Mouse (Mus musculus): ENCODE results near the gene Maats1.

- TF ChIP-seq POLR2A (IDR thresholded peaks at IDR 0.05; ENCODE audit: insufficient read depth, low read depth, low read length) (no peak), CTCF (IDR thresholded peaks at IDR 0.05) (no peak), EP300 (IDR thresholded peaks at IDR 0.05; ENCODE audit: insufficient read depth, low read depth, low read length) (no peak)
Observed at GRCm38 (mm10) chr16:38307651-38308050, 34.3 kb downstream of the Maats1 start.
